Mouse (Mus musculus) forebrain, embryonic 15.5 days (tissue): Measurements from ENCODE around the gene Itgb4. TPM values are rescaled to one million over a fixed set of nuclear protein-coding genes. Genes with fewer than 3 reads are reported as not detected.
A peak's percentile ranks its signal among the peaks of the same experiment; 100 is the strongest.

Experiments used
- ATAC-seq: fragments of 200-750 bp; cut with Nextera tagmentation; replicated peaks from 2 replicates; pipeline ENCODE4 v1.8.0; 2017; ENCODE audit warnings: mild to moderate bottlenecking, moderate TSS enrichment, moderate library complexity
- H3K27ac ChIP-seq: fragments of 300-500 bp; sonication (generic); replicated peaks from 2 replicates; pipeline ENCODE4 v1.5.1; 2015; ENCODE audit warnings: mild to moderate bottlenecking, inconsistent platforms
- H3K27me3 ChIP-seq: fragments of 300-500 bp; sonication (generic); 2 replicates; pipeline ENCODE4 v1.6.1; 2015; ENCODE audit warnings: inconsistent platforms
- H3K36me3 ChIP-seq: fragments of 300-500 bp; sonication (generic); 2 replicates; pipeline ENCODE4 v1.6.1; 2015; ENCODE audit warnings: mild to moderate bottlenecking, inconsistent platforms
- H3K4me1 ChIP-seq: fragments of 300-500 bp; sonication (generic); 2 replicates; pipeline ENCODE4 v1.6.1; 2015; ENCODE audit warnings: inconsistent platforms
- H3K4me2 ChIP-seq: fragments of 300-500 bp; sonication (generic); replicated peaks from 2 replicates; pipeline ENCODE4 v1.6.1; 2015; ENCODE audit warnings: mild to moderate bottlenecking, inconsistent platforms
- H3K4me3 ChIP-seq: fragments of 300-500 bp; sonication (generic); 2 replicates; pipeline ENCODE4 v1.5.1; 2015; ENCODE audit warnings: mild to moderate bottlenecking, inconsistent platforms
- H3K9ac ChIP-seq: fragments of 300-500 bp; sonication (generic); replicated peaks from 2 replicates; pipeline ENCODE4 v1.6.1; 2015; ENCODE audit warnings: mild to moderate bottlenecking, inconsistent platforms
- H3K9me3 ChIP-seq: fragments of 300-500 bp; sonication (generic); 2 replicates; pipeline ENCODE4 v1.6.1; 2016; ENCODE audit warnings: inconsistent platforms
- WGBS: fragments of 180-500 bp; shearing (Covaris S2); methylation state at CpG from one replicate; pipeline ENCODE4 v1.1.7; 2015; ENCODE audit warnings: mixed read lengths; 5-methylcytosine and 5-hydroxymethylcytosine counted together
- polyA plus RNA-seq: library from polyadenylated mRNA; unstranded; fragments of >200 nt; fragmentation: Nextera tagmentation; extraction: Ambion mirVana; gene quantifications from 2 replicates; pipeline ENCODE4 v1.2.1, GENCODE M21; 2015

Gene Itgb4
- polyA plus RNA-seq, 1 experiment from 2014 or later = 0.69 TPM

- 1% methylated on average over 18 of the region's 18 CpGs for WGBS
- peak overlapping the region; percentile 70 for H3K4me2 ChIP-seq
- H3K36me3 ChIP-seq = no peaks in the 10 kb centered on the region
- H3K9me3 ChIP-seq = no peaks in the 10 kb centered on the region
- H3K4me3 ChIP-seq = peak overlapping the region; percentile 39
- H3K27me3 ChIP-seq = peaks cover 32% of the 10 kb centered on the region
- peak overlapping the region; percentile 35 for H3K9ac ChIP-seq
- H3K27ac ChIP-seq = no peak overlapping the region
- ATAC-seq = no peak
- peaks cover 12% of the 10 kb centered on the region for H3K4me1 ChIP-seq
These were observed 543 bp downstream of the Itgb4 start for GRCm38 (mm10) chr11:115975083-115975420.

DNA sequence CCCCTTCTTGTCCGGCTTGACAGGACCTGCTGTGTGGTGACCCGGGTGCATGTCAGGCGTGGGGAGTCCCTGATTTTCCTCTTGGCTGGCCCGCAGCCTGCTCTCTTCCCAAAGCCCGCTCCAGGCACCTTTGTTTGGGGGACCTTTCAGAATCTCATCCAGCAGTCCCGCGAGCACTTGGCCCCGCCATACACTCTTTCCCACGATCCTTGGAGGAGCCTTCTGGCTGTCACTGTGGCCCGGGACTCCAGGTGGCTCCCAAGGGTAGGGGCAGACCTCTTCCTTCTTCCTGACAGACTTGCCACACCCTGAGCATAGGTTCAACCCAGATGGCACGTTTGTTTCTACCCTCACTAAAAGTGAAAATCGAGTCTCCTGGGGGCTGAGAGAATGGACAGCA lies 1.0 kb downstream of the Itgb4 start:
- no peaks in the 10 kb centered on the region for H3K36me3 ChIP-seq
- peaks cover 12% of the 10 kb centered on the region for H3K4me1 ChIP-seq
- 25% methylated on average over 12 of the region's 12 CpGs for WGBS
- no peak overlapping the region for H3K4me3 ChIP-seq
- H3K27me3 ChIP-seq = peaks cover 32% of the 10 kb centered on the region
- no peaks in the 10 kb centered on the region for H3K9me3 ChIP-seq
- no peak overlapping the region for H3K9ac ChIP-seq
- no peak overlapping the region for H3K27ac ChIP-seq
- ATAC-seq = no peak
- H3K4me2 ChIP-seq = no peak overlapping the region

DNA sequence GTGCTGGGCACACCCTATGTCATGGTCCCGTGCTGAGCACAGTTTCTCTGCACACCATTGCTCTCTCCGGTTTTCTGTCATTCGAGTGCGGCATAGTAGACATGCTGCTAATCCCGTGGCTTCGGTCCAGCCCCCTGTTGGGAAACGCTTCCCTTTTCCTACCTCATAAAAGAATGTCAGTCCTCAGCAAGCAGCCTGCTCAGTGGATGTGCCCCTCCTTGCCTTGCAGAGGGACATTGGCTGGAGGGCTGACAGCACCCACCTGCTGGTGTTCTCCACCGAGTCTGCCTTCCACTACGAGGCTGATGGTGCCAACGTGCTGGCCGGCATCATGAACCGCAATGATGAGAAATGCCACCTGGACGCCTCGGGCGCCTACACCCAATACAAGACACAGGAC lies 8.0 kb downstream of the Itgb4 start:
- H3K36me3 ChIP-seq = no peaks in the 10 kb centered on the region
- no peaks in the 10 kb centered on the region for H3K9me3 ChIP-seq
- no peak overlapping the region for H3K4me3 ChIP-seq
- H3K9ac ChIP-seq = no peak overlapping the region
- no peak overlapping the region for H3K27ac ChIP-seq
- no peak for ATAC-seq
- H3K4me2 ChIP-seq = no peak overlapping the region
- WGBS = 90% methylated on average over 15 of the region's 15 CpGs
- no peaks in the 10 kb centered on the region for H3K4me1 ChIP-seq
- no peaks in the 10 kb centered on the region for H3K27me3 ChIP-seq

GRCm38 (mm10) chr11:115983291-115983690 lies 8.8 kb downstream of the Itgb4 start:
- H3K36me3 ChIP-seq = no peaks in the 10 kb centered on the region
- no peaks in the 10 kb centered on the region for H3K4me1 ChIP-seq
- no peak overlapping the region for H3K27ac ChIP-seq
- no peak overlapping the region for H3K4me2 ChIP-seq
- H3K27me3 ChIP-seq = no peaks in the 10 kb centered on the region
- ATAC-seq = no peak
- no peak overlapping the region for H3K9ac ChIP-seq
- H3K4me3 ChIP-seq = no peak overlapping the region
- H3K9me3 ChIP-seq = no peaks in the 10 kb centered on the region
- 85% methylated on average over 7 of the region's 8 CpGs for WGBS

- H3K4me3 ChIP-seq = no peak overlapping the region
- no peak overlapping the region for H3K27ac ChIP-seq
- H3K36me3 ChIP-seq = no peaks in the 10 kb centered on the region
- no peak for ATAC-seq
- H3K27me3 ChIP-seq = no peaks in the 10 kb centered on the region
- no peaks in the 10 kb centered on the region for H3K4me1 ChIP-seq
- WGBS = 29% methylated on average over 15 of the region's 15 CpGs
- no peaks in the 10 kb centered on the region for H3K9me3 ChIP-seq
- H3K9ac ChIP-seq = no peak overlapping the region
- no peak overlapping the region for H3K4me2 ChIP-seq
These were observed 15.2 kb downstream of the Itgb4 start for GRCm38 (mm10) chr11:115989686-115990085.

- 66% methylated on average over 4 of the region's 4 CpGs for WGBS
- Histone ChIP-seq H3K9ac (no peak overlapping the region), H3K36me3 (no peaks in the 10 kb centered on the region), H3K4me2 (no peak overlapping the region), H3K4me1 (no peaks in the 10 kb centered on the region), H3K27me3 (no peaks in the 10 kb centered on the region), H3K27ac (no peak overlapping the region), H3K4me3 (no peak overlapping the region), H3K9me3 (no peaks in the 10 kb centered on the region)
- ATAC-seq = no peak
These were observed 17.6 kb downstream of the Itgb4 start for GRCm38 (mm10) chr11:115992098-115992497.

DNA sequence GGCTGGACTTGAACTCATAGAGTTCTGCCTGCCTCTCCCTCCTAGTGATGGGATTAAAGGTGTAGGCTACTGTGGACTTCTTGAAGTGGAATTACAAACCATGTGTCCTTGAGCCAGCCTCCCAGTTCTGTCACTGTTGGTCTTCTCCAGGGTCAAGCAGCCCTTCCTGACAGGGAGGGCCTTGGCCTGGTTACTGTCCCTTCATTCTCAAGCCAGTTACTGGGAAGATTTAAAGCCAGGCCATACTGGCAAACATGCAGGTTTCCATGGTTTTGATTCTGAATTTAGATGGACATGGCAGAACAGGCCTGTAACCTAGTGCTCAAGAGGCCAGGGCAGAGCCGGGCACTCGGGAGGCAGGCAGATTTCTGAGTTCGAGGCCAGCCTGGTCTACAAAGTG lies 20.7 kb downstream of the Itgb4 start:
- Histone ChIP-seq H3K36me3 (no peaks in the 10 kb centered on the region), H3K4me1 (peaks cover 3% of the 10 kb centered on the region; the same call in 1 of the 2 replicates), H3K9ac (no peak overlapping the region), H3K4me2 (no peak overlapping the region), H3K27me3 (no peaks in the 10 kb centered on the region; the same call in 1 of the 2 replicates), H3K4me3 (no peak overlapping the region), H3K27ac (no peak overlapping the region), H3K9me3 (no peaks in the 10 kb centered on the region)
- ATAC-seq = no peak
- 92% methylated on average over 3 of the region's 3 CpGs for WGBS

DNA sequence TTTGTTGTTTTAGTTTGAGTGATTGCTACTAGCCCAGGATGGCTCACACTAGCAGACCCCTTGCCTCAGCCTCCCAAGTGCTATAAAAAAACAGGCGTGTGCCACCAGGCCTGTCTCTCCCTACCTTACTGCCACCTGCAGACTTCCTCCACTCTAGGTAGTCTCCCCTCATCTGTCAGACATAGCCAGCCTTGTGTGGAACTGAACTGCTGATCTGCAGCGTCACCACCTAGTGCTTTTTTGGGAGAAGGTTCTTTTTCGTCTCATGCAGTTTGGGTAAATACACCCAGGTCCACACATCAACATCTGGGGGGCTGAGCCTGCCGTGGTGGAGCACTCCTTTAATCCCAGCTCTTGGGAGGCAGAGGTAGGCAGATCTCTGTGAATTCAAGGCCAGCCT lies 22.5 kb downstream of the Itgb4 start:
- 78% methylated on average over 4 of the region's 4 CpGs for WGBS

DNA sequence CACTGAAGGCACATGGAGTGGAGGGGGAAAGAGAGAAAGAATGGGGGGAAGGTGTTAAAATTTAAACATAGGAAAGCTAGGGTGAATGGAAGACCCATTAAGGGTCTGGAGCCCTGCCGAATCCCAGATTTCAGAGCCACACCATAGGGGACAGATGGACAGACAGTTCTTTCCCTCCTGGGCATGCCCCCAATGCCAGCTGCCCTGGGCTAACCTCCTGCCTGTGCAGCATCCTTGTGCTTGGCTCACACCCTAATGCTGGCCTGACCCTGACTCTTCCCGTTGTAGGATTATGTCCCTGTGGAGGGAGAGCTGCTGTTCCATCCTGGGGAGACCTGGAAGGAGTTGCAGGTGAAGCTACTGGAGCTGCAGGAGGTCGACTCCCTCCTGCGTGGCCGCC lies 23.2 kb downstream of the Itgb4 start:
- no peak overlapping the region for H3K9ac ChIP-seq
- no peaks in the 10 kb centered on the region for H3K36me3 ChIP-seq
- 72% methylated on average over 5 of the region's 5 CpGs for WGBS
- ATAC-seq = no peak
- no peak overlapping the region for H3K27ac ChIP-seq
- no peak overlapping the region for H3K4me3 ChIP-seq
- H3K27me3 ChIP-seq = no peaks in the 10 kb centered on the region; the same call in 1 of the 2 replicates
- no peaks in the 10 kb centered on the region for H3K9me3 ChIP-seq
- no peak overlapping the region for H3K4me2 ChIP-seq
- H3K4me1 ChIP-seq = peaks cover 3% of the 10 kb centered on the region; the same call in 1 of the 2 replicates

More for the DNA sequence above, 22.5 kb downstream of the Itgb4 start:
- Histone ChIP-seq H3K4me2 (no peak overlapping the region), H3K4me3 (no peak overlapping the region), H3K4me1 (peaks cover 3% of the 10 kb centered on the region; the same call in 1 of the 2 replicates), H3K36me3 (no peaks in the 10 kb centered on the region), H3K9me3 (no peaks in the 10 kb centered on the region), H3K27me3 (no peaks in the 10 kb centered on the region; the same call in 1 of the 2 replicates), H3K9ac (no peak overlapping the region), H3K27ac (no peak overlapping the region)
- no peak for ATAC-seq

DNA sequence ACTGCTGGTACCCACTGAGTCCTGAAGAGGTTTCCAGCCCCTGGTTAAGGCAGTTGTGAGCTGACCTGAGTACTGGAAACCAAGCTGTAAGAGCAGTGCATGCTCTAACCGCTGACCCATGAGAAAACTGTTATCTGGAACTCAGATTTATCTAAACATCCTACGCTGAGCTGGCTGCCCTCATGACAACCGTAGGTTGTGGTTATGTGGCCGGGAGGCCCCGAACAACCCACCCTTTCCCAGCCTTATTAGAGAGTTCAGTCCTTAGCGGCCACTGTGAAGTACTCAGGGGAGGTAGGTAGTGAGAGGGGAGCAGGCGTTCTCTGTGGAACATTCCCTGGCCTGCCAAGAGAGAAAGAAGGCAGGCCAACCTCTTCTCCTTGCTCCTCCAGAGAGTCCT lies 24.5 kb downstream of the Itgb4 start:
- no peak for ATAC-seq
- Histone ChIP-seq H3K27me3 (no peaks in the 10 kb centered on the region; the same call in 1 of the 2 replicates), H3K4me2 (no peak overlapping the region), H3K4me3 (no peak overlapping the region), H3K27ac (no peak overlapping the region), H3K9me3 (no peaks in the 10 kb centered on the region), H3K36me3 (no peaks in the 10 kb centered on the region), H3K9ac (no peak overlapping the region), H3K4me1 (peaks cover 3% of the 10 kb centered on the region; the same call in 1 of the 2 replicates)
- 84% methylated on average over 7 of the region's 7 CpGs for WGBS

DNA sequence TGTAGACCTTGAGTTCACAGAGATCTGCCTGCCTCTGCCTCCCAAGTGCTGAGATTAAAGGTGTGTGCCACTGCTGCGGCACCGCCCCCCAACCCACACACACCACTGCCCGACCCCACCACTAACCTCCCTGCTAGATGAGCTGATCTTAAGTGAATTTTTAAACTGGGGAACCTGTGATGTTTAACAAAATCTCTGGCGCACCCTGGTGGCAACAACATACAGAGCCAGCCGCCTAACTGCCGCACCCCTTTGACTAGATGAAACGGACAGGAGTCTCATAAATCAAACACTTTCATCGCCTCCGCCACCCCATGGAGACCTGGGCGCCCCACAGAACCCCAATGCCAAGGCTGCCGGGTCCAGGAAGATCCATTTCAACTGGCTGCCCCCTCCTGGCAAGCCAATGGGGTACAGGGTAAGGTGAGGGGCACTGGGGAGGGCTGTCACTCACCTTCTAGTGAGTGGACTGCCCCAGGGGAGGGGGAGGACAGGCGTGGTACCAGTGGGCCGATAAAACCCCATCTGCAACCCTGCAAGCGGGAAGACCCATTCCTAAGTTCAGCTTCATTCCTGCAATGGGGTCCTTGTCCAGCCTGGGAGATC lies 25.1 kb downstream of the Itgb4 start:
- 15% methylated on average over 14 of the region's 14 CpGs for WGBS
- no peaks in the 10 kb centered on the region; the same call in 1 of the 2 replicates for H3K27me3 ChIP-seq
- peaks cover 6% of the 10 kb centered on the region for H3K4me1 ChIP-seq
- no peak overlapping the region for H3K27ac ChIP-seq
- no peaks in the 10 kb centered on the region for H3K36me3 ChIP-seq
- no peaks in the 10 kb centered on the region for H3K9me3 ChIP-seq
- no peak overlapping the region for H3K4me3 ChIP-seq
- H3K4me2 ChIP-seq = no peak overlapping the region
- no peak for ATAC-seq
- H3K9ac ChIP-seq = no peak overlapping the region

GRCm38 (mm10) chr11:116000607-116001006 lies 26.1 kb downstream of the Itgb4 start:
- H3K27ac ChIP-seq = no peak overlapping the region
- no peak overlapping the region for H3K4me3 ChIP-seq
- no peaks in the 10 kb centered on the region for H3K36me3 ChIP-seq
- no peaks in the 10 kb centered on the region; the same call in 1 of the 2 replicates for H3K27me3 ChIP-seq
- no peak for ATAC-seq
- H3K9me3 ChIP-seq = no peaks in the 10 kb centered on the region
- WGBS = 11% methylated on average over 10 of the region's 10 CpGs
- peaks cover 14% of the 10 kb centered on the region for H3K4me1 ChIP-seq
- H3K4me2 ChIP-seq = no peak overlapping the region
- no peak overlapping the region for H3K9ac ChIP-seq

GRCm38 (mm10) chr11:116001725-116002124 lies 27.2 kb downstream of the Itgb4 start:
- Histone ChIP-seq H3K4me3 (no peak overlapping the region), H3K4me1 (peaks cover 14% of the 10 kb centered on the region), H3K27me3 (no peaks in the 10 kb centered on the region; the same call in 1 of the 2 replicates), H3K9me3 (no peaks in the 10 kb centered on the region), H3K9ac (no peak overlapping the region), H3K27ac (no peak overlapping the region), H3K4me2 (no peak overlapping the region), H3K36me3 (no peaks in the 10 kb centered on the region)
- WGBS = 77% methylated on average over 6 of the region's 6 CpGs
- ATAC-seq = no peak
